Mouse (Mus musculus) lung, postnatal 0 days (tissue): ENCODE measurements at regions not wholly inside any gene's neighbourhood (a gene's known extent, or its start where the extent isn't known, plus 50 kb on each side); places are given as distances from the start of the nearest gene placed in this dataset.
A peak's percentile ranks its signal among the peaks of the same experiment; 100 is the strongest.

ENCODE experiments used
- ATAC-seq: fragments of 200-750 bp; cut with Nextera tagmentation; 2 replicates; pipeline ENCODE4 v1.8.0; 2017; ENCODE audit warnings: moderate library complexity
- DNase-seq: peaks from one replicate; pipeline ENCODE4 v3.0.0-alpha.2; 2016; ENCODE audit warnings: low spot score
- H3K27ac ChIP-seq: fragments of 300-500 bp; sonication (generic); 2 replicates; pipeline ENCODE4 v1.5.1; 2014; ENCODE audit warnings: antibody characterized with exemption, mild to moderate bottlenecking, low read length, mixed read lengths
- H3K27me3 ChIP-seq: fragments of 300-500 bp; sonication (generic); replicated peaks from 2 replicates; pipeline ENCODE4 v1.6.1; 2014; ENCODE audit warnings: low read length, mixed read lengths; ENCODE audit not compliant: insufficient read depth
- H3K36me3 ChIP-seq: fragments of 300-500 bp; sonication (generic); 2 replicates; pipeline ENCODE4 v1.6.1; 2014; ENCODE audit warnings: low read length, mixed read lengths; ENCODE audit not compliant: insufficient read depth
- H3K4me1 ChIP-seq: fragments of 300-500 bp; sonication (generic); 2 replicates; pipeline ENCODE4 v1.6.1; 2014; ENCODE audit warnings: antibody characterized with exemption, low read depth, low read length, mixed read lengths; ENCODE audit not compliant: insufficient read depth
- H3K4me2 ChIP-seq: fragments of 300-500 bp; sonication (generic); replicated peaks from 2 replicates; pipeline ENCODE4 v1.6.1; 2014; ENCODE audit warnings: low read depth, mild to moderate bottlenecking, low read length, moderate library complexity, mixed read lengths
- H3K4me3 ChIP-seq: fragments of 300-500 bp; sonication (generic); 2 replicates; pipeline ENCODE4 v1.5.1; 2014; ENCODE audit warnings: low read depth, low read length
- H3K9ac ChIP-seq: fragments of 300-500 bp; sonication (generic); replicated peaks from 2 replicates; pipeline ENCODE4 v1.6.1; 2014; ENCODE audit warnings: low read depth, mild to moderate bottlenecking
- H3K9me3 ChIP-seq: fragments of 300-500 bp; sonication (generic); 2 replicates; pipeline ENCODE4 v1.6.1; 2016; ENCODE audit warnings: low read length, mixed read lengths
- CTCF ChIP-seq: IDR thresholded peaks from 2 replicates; pipeline ENCODE4 v1.5.1; 2016; ENCODE audit warnings: antibody characterized with exemption, mild to moderate bottlenecking
- EP300 ChIP-seq: IDR thresholded peaks from 2 replicates; pipeline ENCODE4 v1.6.1; 2016; ENCODE audit warnings: antibody characterized with exemption, mild to moderate bottlenecking, control low read depth
- WGBS: fragments of 180-500 bp; shearing (Covaris S2); extraction: QIAGEN DNeasy Blood & Tissue Kit; methylation state at CpG from one replicate; pipeline ENCODE4 v1.1.7; 2014; 5-methylcytosine and 5-hydroxymethylcytosine counted together

DNA sequence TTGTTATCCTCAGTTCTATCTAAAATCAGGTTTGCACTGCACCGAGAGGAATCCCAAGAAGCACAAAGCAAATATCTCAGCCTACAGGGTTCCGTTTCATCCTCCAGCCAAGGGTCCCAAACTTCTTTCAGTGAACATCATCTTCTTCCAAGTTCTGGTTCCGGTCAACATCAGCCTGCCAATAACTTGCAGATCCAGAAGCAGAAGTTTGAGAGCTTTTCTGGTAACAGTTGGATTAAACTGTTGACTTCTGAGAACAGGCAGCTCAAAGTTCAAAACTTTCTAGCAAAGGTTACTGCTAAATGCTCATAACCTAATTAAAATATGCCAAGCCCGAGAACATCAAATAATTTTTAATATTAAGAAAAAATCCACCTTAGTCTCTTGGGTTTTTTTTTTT lies 237.0 kb upstream of the Gm37988 start:
- DNase-seq (no peak), ATAC-seq (no peak)
- H3K4me2 ChIP-seq: no peak overlapping the region
- H3K4me1 ChIP-seq: no peaks in the 10 kb centered on the region
- H3K27me3 ChIP-seq: no peaks in the 10 kb centered on the region
- 89% methylated on average over 4 of the region's 4 CpGs for WGBS
- H3K9ac ChIP-seq: no peak overlapping the region
- TF ChIP-seq EP300 (no peak), CTCF (no peak)
- no peak overlapping the region for H3K27ac ChIP-seq
- no peak overlapping the region for H3K4me3 ChIP-seq
- no peaks in the 10 kb centered on the region for H3K9me3 ChIP-seq
- H3K36me3 ChIP-seq: no peaks in the 10 kb centered on the region

DNA sequence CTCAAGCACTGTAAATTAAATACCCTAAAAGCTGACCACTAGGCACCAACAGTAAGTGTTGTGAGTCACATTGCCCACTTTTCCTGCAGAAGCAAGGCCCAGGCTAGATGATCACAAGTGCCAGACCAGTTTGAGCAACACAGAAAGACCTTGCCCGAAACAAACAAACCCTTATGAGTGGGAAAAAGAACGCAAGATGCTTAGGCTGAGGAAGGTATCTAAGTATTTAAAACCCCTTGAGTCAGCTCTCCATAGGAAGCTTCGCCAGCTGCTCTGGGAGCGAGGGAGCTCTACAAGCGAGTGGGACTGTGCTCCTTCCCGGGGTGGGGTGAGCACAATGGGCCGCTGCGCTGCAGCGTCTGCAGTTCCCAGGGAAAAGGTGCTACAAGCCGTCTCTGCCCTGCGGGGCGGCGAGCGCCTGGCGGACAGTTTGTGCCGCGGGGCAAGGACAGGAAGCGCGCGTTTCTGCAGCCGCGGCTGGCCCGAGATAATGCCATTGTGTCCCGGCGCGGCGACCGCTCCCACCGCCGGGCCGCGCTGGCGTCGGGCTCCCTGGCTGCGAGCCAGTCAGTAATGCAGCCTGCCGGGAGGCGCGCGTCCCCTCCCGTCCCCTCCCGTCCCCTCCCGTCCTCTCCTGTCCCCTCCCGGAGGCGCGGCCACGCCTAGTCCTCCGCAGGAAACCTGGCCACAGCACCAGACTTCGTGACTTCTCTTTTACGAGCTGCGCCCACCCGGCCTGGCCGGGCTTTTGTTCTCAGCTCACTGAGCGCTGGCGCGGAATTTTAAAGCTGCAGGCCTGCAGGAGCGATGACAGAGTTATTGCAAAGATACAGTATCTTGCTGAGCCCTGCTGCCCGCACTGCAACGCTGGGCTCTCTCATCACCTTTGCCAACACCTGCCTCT lies 236.1 kb upstream of the Gm37988 start:
- H3K9ac ChIP-seq: no peak overlapping the region
- H3K4me2 ChIP-seq: peak overlapping the region; percentile 77
- H3K9me3 ChIP-seq: no peaks in the 10 kb centered on the region
- peak overlapping the region; percentile 73 for H3K27ac ChIP-seq
- H3K4me3 ChIP-seq: peak overlapping the region; percentile 32
- TF ChIP-seq EP300: peak; percentile 56
- peak; percentile 57 for TF ChIP-seq CTCF
- peak; percentile 94 for ATAC-seq
- 5% methylated on average over 40 of the region's 58 CpGs for WGBS
- no peaks in the 10 kb centered on the region for H3K4me1 ChIP-seq
- no peaks in the 10 kb centered on the region for H3K36me3 ChIP-seq
- H3K27me3 ChIP-seq: no peaks in the 10 kb centered on the region
- DNase-seq: peak; percentile 83

DNA sequence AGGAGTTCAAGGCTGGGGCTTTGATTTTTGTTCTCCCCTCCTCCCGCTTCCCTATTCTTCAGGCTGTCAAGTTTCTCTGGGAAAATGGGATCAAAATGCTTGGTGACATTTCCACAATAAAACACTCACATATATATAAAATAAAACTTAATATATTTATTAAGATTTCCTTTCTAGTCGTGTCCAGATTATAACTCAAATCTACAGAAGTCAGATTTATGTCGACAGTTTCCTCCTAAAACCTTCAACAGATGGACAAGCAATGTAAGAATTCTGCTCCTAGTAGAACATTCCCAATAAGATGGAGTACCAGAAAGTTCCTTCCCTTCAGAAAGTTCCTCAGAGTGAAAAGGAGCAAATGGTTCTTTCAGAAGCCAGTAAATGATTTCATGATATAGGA lies 235.4 kb upstream of the Gm37988 start:
- TF ChIP-seq CTCF (no peak), EP300 (no peak)
- Histone ChIP-seq H3K4me3 (peak overlapping the region; percentile 32; the same call in 1 of the 2 replicates), H3K4me1 (no peaks in the 10 kb centered on the region), H3K27ac (0 out of 2 replicates have a peak overlapping the region, but pooled peaks have one; percentile 4), H3K9ac (no peak overlapping the region), H3K4me2 (peak overlapping the region; percentile 77), H3K36me3 (no peaks in the 10 kb centered on the region), H3K9me3 (no peaks in the 10 kb centered on the region), H3K27me3 (no peaks in the 10 kb centered on the region)
- DNase-seq: no peak
- no peak for ATAC-seq
- WGBS: 43% methylated on average over 3 of the region's 3 CpGs

DNA sequence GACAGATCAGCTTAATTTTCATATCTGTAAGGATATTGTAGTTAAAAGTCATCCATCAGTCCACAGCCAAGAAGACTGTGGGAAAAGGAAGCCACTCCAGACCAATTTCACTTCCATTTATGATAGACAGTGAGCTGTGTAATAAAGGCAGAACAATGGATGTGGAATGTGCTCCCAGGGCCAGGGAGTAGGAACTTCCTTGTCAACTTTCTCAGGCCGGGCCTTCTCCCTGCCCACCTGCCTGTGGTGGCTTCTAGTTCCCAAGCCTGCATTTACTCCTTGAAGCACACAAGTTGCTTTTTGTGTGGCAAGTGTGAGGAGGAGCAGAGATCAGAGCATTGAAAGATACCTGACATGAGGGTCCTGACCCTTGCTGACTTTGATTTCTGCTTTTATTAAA lies 233.6 kb upstream of the Gm37988 start:
- ATAC-seq: no peak
- Histone ChIP-seq H3K27ac (no peak overlapping the region), H3K4me1 (no peaks in the 10 kb centered on the region), H3K9me3 (no peaks in the 10 kb centered on the region), H3K4me2 (no peak overlapping the region), H3K27me3 (no peaks in the 10 kb centered on the region), H3K9ac (no peak overlapping the region), H3K4me3 (no peak overlapping the region), H3K36me3 (no peaks in the 10 kb centered on the region)
- DNase-seq: no peak
- 46% methylated on average over 1 of the region's 1 CpGs for WGBS
- TF ChIP-seq CTCF (no peak), EP300 (no peak)

DNA sequence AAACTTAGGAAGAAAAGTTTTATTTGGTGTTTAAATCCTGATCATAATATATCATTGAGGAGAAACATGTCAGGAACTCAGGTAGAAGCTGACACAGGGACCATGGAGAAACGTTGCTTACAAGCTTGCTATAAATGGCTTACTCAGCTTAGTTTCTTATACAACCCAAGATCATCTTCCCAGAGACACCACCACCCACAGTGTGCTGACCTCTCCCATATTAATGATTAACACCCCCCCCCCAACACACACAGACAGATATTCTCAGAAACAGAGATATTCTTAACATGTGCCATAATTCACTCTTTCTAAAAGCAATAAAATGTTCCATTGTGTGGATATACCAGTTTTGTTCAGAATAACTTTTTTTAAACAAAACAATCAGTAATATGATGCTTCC lies 230.7 kb upstream of the Gm37988 start:
- Histone ChIP-seq H3K27ac (no peak overlapping the region), H3K4me3 (no peak overlapping the region), H3K4me2 (no peak overlapping the region), H3K4me1 (no peaks in the 10 kb centered on the region), H3K9me3 (no peaks in the 10 kb centered on the region), H3K27me3 (no peaks in the 10 kb centered on the region), H3K9ac (no peak overlapping the region), H3K36me3 (no peaks in the 10 kb centered on the region)
- ATAC-seq (no peak), DNase-seq (no peak)
- TF ChIP-seq EP300 (no peak), CTCF (no peak)
- WGBS: 55% methylated on average over 1 of the region's 1 CpGs

DNA sequence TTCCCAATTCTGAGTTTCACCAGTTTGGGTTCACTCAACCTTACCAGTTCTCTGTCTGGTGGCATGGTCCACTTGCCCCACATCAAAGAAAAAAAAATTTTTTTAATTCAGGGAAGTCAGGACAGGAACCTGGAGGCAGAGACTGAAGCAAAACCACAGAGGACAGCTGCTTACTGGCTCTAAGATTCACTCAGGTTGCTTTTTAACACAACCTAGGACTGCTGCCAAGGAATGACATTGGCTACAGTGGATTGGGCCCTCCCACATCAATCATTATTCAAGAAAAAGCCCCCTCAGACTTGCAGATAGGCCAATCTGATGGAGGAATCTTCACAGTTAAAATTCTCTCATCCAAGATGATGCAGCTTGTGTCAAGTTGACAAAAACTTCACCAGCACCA lies 225.2 kb upstream of the Gm37988 start:
- Histone ChIP-seq H3K4me2 (no peak overlapping the region), H3K4me3 (no peak overlapping the region), H3K9ac (no peak overlapping the region), H3K36me3 (no peaks in the 10 kb centered on the region), H3K9me3 (no peaks in the 10 kb centered on the region), H3K4me1 (no peaks in the 10 kb centered on the region), H3K27ac (no peak overlapping the region), H3K27me3 (no peaks in the 10 kb centered on the region)
- no peak for TF ChIP-seq CTCF
- TF ChIP-seq EP300: no peak
- ATAC-seq: no peak
- DNase-seq: no peak
